Mouse (Mus musculus) lung, postnatal 14 days (tissue): ENCODE results near the gene Ext2.

Source experiments
- DNase-seq: peaks from one replicate; pipeline ENCODE4 v3.0.0; 2021

Ext2 gene

GRCm38 (mm10) chr2:93666146-93666858 is 156.1 kb downstream of the Ext2 start:
- peak; percentile 55 for DNase-seq

GRCm38 (mm10) chr2:93665472-93665871 is 156.9 kb downstream of the Ext2 start:
- no peak for DNase-seq

- DNase-seq, result no peak
Measured at GRCm38 (mm10) chr2:93662240-93662865, 160.0 kb downstream of the Ext2 start.

DNA sequence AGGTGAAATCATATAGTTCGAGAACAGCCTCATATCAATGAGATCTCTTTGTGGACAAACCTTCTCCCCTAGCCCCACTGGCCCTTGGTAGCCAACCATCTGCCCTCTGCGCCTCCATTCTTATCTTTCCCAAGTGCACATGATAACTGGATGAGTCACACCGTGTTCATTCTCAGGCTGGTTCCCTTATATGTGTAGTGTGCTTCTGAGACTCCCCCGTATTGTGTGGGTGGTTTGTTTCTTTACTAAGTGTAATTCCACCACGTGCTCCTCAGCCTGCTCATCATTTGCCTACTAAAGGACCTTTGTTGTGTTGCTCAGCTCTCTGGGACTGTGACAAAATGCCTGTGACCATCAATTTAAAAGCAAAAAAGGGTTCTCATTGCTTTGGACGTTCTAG is 161.3 kb downstream of the Ext2 start:
- DNase-seq, result no peak

DNA sequence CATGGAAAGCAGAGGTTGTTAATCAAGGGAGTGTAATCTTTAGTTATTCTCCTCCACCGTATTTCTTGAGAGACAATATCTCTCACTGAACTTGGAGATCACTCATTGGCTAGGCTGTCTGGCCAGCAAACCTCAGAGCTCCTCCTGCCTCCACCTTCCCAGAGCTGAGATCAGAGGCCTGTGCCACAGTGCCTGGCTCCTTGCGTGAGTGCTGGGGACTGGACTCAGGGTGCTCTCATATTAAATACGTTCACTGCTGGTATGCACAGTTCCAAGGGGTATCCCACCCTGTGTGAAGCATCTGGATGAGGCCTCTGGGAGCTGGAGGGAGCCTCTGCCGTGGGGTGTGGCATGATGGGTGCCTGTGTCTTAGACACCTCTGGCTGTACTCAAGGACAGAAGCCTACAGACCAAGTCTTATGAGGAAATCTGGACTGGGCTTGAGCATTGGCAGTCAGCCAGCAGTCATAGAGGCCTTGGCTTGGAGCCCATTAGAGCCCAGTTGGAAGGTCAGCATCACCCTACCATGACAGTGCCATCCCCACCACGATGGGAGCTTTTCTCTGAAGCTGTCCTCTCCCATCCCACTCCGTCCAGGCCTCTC is 162.6 kb downstream of the Ext2 start:
- DNase-seq, result peak; percentile 22

DNA sequence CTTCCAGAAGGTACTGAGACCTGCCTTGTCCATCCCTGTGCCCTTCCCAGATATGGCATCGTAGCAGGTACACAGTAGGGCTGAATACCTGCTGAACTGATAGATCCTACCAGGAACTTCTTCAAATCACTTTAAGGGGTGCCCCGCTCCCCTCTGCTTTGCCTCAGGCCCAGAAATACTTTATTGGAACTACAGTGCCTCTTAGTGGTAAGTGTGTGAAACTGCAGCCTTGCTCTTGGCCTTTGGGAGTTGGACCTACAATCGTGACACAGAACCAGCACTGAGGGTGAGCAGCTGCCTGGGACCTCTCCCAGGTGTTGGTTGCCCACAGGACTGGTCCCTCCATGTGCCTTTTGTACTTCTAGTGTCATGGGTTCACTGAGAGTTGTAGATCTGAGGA is 163.4 kb downstream of the Ext2 start:
- peak; percentile 24 for DNase-seq

GRCm38 (mm10) chr2:93654336-93655055 is 167.9 kb downstream of the Ext2 start:
- DNase-seq, result no peak

GRCm38 (mm10) chr2:93649243-93649870 is 173.0 kb downstream of the Ext2 start:
- DNase-seq, result no peak

- no peak for DNase-seq
Measured at GRCm38 (mm10) chr2:93647924-93648575, 174.3 kb downstream of the Ext2 start.

DNA sequence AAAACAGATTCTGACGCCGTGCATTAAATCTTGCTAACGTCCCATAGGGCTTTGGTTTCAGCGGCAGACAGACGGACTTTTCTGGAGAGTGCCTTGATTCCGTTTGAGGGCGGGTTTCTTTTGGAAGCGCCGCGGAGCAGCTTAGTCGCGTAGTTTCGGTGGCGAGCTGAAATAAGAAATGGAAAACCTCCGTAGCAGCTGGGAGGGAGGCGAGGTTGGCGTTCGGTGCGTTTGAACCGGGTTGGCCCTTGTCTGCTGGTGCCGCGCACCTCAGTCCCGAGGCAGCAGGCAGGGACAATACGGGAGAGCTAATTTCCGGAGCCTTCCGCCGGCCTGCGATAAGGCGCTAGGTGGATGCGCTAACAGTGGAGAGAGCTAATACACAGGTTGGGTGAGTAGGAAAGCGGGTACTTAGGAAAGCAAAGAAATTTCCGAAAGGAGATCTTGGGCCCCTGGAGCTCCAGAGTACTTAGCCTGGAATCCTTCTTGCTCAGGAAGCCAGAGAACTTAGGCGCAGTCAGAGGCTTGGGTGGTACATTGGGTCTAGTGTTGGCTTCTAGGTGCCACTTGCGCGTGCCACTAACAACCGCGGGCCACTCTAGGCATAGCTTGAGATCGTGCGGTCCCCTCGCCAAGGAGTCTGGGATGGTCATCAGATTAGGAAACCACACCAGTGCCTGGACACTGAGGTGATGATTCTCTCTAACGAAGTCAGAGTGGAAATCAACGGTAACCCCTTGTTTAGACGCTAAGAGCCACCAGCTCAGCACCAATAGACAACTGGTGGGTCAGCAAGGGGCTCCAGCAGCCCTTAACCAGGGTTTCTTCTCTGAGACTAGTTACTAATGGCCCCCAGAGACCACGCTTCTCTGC is 175.1 kb downstream of the Ext2 start:
- no peak for DNase-seq

GRCm38 (mm10) chr2:93645626-93646320 is 176.6 kb downstream of the Ext2 start:
- peak; percentile 27 for DNase-seq

DNA sequence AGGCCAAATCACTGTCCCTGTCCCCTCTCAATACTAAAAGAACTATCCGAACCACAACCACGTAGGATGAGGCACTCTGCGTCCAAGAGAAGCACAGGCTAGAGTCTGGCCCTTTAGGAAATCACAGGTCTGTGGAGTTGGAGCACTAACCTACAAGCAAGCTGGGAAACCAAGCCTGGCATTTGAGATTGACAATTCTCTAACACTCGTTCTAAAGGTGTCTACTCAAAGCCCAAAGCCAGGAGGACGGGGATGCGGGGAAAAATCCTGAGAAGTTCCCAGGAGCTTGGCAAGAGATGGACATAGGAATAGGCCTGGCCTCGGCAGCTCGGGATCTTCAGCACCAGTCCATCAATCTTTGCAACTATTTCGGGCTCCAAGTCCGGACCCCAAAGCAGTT is 177.2 kb downstream of the Ext2 start:
- no peak for DNase-seq

GRCm38 (mm10) chr2:93644731-93645130 is 177.6 kb downstream of the Ext2 start:
- DNase-seq, result no peak

DNA sequence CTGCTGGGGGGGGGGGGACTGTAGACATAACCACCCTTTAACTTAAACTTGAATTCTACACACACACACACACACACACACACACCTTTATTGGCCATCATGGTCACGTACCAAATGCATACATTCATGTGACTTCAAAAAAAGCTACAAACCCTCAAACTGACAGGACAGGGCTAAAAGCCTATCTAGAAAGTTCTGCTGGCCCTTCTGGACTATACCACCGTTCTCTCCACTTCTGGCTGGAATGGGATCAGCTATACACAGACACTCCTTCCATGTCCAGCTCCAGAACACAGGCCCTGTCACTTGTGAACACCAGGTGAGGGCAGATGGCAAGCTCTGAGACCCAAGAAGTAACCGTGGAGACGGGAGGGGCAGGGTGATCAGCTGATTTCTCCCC is 178.1 kb downstream of the Ext2 start:
- DNase-seq, result no peak

DNA sequence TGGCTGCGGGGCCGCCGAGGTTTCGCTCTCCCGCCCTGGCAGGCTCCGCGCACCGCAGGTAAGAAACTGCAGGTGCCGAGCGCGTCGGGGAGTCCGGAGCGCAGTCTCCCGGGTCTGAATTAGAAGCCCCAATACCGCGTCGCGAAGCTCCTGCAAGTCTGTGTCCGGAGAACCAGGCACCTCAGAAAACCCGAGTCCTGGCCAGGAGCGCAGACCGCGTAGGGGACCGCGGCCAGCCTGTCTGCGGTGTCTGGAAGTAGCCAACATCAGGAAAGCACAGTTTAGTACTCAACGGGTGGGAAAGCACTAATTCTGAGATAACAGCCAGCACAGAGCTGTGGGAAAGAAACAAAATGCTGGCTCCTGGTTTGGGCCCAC is 179.0 kb downstream of the Ext2 start:
- DNase-seq, result no peak

GRCm38 (mm10) chr2:93634609-93635008 is 187.8 kb downstream of the Ext2 start:
- DNase-seq, result no peak

DNA sequence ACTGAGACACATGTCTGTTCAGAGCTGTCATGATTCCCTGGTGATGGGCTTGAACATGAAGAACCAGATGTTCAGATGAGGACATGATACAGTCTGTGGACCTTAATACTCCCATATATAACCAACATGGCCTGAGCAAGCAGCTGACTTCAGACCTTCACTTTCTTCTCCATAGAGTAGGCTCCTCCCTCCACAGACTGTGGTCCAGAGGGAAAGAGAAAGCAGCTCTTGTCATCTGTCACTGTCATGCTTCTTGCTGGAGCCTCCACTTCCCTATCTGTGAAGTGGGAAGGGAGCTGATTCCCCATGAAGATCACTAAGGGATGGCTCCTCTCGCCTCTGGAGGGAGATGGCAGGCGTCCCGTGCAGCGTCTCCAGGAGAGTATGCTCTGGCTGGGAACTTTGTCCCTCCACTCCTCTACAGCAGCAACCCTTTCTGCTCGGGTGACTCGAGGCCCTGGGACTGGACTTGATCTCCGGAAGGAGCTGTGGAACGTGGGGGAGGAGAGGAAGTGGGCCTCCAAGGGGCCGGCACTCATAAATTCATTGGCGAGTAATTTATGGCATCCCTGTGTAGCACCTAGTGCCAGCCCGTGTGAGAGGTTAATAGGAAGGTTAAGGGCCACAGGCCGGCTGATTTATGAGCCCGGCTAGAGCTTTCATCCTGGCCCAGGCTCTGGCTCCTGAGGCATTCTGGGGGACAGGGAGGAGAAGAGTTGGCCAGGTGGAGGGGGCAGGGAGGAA is 197.5 kb downstream of the Ext2 start:
- no peak for DNase-seq

DNA sequence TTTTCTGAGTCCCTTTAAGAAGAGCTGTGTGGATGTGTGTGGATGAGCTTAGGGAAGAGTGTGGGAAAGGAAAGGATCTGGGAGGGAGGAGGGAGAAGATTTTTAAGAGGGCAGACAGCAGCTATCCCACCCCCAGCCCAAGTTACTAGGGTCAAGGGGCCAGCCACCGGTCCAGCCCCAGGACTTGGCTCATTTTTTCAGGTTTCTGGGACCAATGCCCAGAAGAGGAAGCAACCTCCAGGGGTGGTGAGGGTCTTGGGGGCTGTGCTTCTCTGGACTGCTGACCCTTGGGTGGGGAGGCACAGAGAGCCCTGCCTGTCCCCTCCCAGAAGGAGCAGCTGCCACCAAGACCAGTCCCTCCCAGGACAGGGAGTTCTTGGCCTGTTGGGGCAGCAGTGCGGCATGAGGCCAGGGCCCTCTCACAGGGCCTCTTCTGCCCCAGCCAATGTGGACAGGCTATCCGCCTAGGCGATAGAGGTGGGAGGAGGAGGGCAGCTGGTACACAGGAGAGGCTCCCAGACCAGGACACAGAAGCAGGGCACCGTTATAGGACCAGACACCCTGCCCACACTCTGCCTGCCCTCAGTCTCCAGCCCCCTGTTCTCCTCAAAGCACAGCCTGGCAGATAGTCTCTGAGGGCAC is 203.0 kb downstream of the Ext2 start:
- DNase-seq, result no peak

GRCm38 (mm10) chr2:93618447-93619199 is 203.7 kb downstream of the Ext2 start:
- no peak for DNase-seq
